Comparison of ENCODE assay signal across 10 mouse cellular contexts in the genomic region with DNA sequence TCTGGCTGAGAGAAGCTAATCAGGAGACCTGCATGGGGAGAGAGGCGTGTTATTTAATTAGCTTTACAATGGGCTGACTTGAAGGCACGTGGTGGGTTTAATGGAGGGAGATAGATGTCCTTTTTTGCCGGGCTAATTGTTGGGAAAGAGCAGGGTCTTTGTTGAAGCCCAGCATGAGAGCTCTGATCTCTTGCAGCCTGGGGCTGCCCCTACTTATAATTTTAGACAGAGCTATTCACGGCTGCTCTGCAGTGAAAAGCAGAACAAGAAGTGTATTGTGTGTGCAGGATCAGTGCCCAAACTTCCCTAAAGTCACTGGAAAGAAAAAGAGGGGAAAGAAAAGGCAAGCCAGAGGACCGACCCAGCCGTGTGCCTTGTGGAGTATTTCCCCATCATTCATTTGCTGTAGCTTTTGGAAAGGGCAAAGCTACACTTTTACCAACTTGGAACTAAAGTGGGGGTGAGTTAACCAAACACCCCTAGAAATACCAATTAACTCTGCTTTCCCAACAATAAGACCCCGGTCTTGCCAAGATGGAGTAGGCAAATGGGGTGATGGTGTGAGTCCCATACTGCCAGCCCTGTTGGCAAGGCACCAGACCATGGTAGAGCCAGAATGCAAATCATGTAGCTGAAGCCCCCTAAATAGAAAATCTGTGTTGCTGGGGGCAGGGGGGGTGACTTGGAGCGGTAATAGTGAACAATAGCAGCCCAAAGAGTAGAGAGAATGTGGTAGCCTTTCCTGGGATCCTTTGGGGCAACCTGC. TPM values are rescaled to one million over a fixed set of nuclear protein-coding genes. Genes with fewer than 3 reads are reported as not detected.
DNase-seq lines count a peak whose midpoint lies in the region; ATAC-seq lines count a peak whose summit lies in the region.
"Had no signal": no experiment of that assay in that cellular context is flagged by ENCODE, and none has a peak within 500 bp of the region (broad histone marks: within the 10 kb centered on the region; RNA-seq: fewer than 3 reads in every experiment).

No protein-coding gene starts in this region.

- H3K36me3 ChIP-seq in neural tube, embryonic 11.5 days (ENCODE audit: control insufficient read depth, insufficient read depth, low read length) = no peaks in the 10 kb centered on the region
- H3K36me3 ChIP-seq in forebrain, embryonic 10.5 days (replicated peaks) = no peaks in the 10 kb centered on the region
- no peaks in the 10 kb centered on the region for H3K36me3 ChIP-seq in limb, embryonic 11.5 days (ENCODE audit: control insufficient read depth, insufficient read depth, low read length)
- no peaks in the 10 kb centered on the region for H3K36me3 ChIP-seq in kidney, embryonic 15.5 days
- H3K36me3 ChIP-seq: liver, embryonic 13.5 days had no signal

- no peaks in the 10 kb centered on the region for H3K9me3 ChIP-seq in neural tube, embryonic 11.5 days (ENCODE audit: control insufficient read depth, low read length)
- H3K9me3 ChIP-seq in forebrain, embryonic 10.5 days = no peaks in the 10 kb centered on the region
- no peaks in the 10 kb centered on the region for H3K9me3 ChIP-seq in limb, embryonic 11.5 days (ENCODE audit: control insufficient read depth, low read length)
- H3K9me3 ChIP-seq in kidney, embryonic 15.5 days (replicated peaks) = no peaks in the 10 kb centered on the region
- H3K9me3 ChIP-seq: liver, embryonic 13.5 days had no signal

- H3K4me2 ChIP-seq in neural tube, embryonic 11.5 days (ENCODE audit: low read depth) = no peak overlapping the region
- peak overlapping the region; percentile 7; the same call in 1 of the 2 replicates for H3K4me2 ChIP-seq in limb, embryonic 11.5 days (ENCODE audit: low read depth, severe bottlenecking)
- no peak overlapping the region for H3K4me2 ChIP-seq in kidney, embryonic 15.5 days
- H3K4me2 ChIP-seq: liver, embryonic 13.5 days had no signal

- no peaks in the 10 kb centered on the region for H3K4me1 ChIP-seq in neural tube, embryonic 11.5 days (ENCODE audit: control insufficient read depth, insufficient read depth, low read length)
- H3K4me1 ChIP-seq in forebrain, embryonic 10.5 days = peaks cover 22% of the 10 kb centered on the region
- peaks cover 11% of the 10 kb centered on the region for H3K4me1 ChIP-seq in limb, embryonic 11.5 days (ENCODE audit: control insufficient read depth, insufficient read depth, low read length)
- H3K4me1 ChIP-seq in kidney, embryonic 15.5 days = no peaks in the 10 kb centered on the region
- H3K4me1 ChIP-seq: liver, embryonic 13.5 days had no signal

- no peak overlapping the region for H3K4me3 ChIP-seq in neural tube, embryonic 11.5 days (ENCODE audit: low read depth, low read length)
- H3K4me3 ChIP-seq in forebrain, embryonic 10.5 days = no peak overlapping the region
- no peak overlapping the region for H3K4me3 ChIP-seq in limb, embryonic 11.5 days (ENCODE audit: low read depth, low read length)
- no peak overlapping the region for H3K4me3 ChIP-seq in kidney, embryonic 15.5 days (replicated peaks)
- H3K4me3 ChIP-seq: liver, embryonic 13.5 days had no signal

- no peak overlapping the region for H3K9ac ChIP-seq in neural tube, embryonic 11.5 days (ENCODE audit: low read length)
- no peak overlapping the region for H3K9ac ChIP-seq in limb, embryonic 11.5 days (ENCODE audit: low read length)
- H3K9ac ChIP-seq in kidney, embryonic 15.5 days = no peak overlapping the region
- H3K9ac ChIP-seq: liver, embryonic 13.5 days had no signal

- ATAC-seq in neural tube, embryonic 11.5 days (ENCODE audit: insufficient read depth, low FRiP score, low TSS enrichment) = peak; percentile 90
- no peak for ATAC-seq in limb, embryonic 11.5 days (ENCODE audit: insufficient number of reproducible peaks, low FRiP score, low TSS enrichment, low read depth)
- ATAC-seq in kidney, embryonic 15.5 days (replicated peaks; ENCODE audit: low FRiP score) = no peak

- peaks cover 65% of the 10 kb centered on the region for H3K27me3 ChIP-seq in neural tube, embryonic 11.5 days (ENCODE audit: control insufficient read depth, insufficient read depth, low read length)
- peaks cover 100% of the 10 kb centered on the region for H3K27me3 ChIP-seq in forebrain, embryonic 10.5 days (ENCODE audit: poor library complexity, severe bottlenecking)
- H3K27me3 ChIP-seq in limb, embryonic 11.5 days (ENCODE audit: control insufficient read depth, insufficient read depth, low read length) = no peaks in the 10 kb centered on the region
- no peaks in the 10 kb centered on the region for H3K27me3 ChIP-seq in kidney, embryonic 15.5 days

- no peak overlapping the region for H3K27ac ChIP-seq in neural tube, embryonic 11.5 days (ENCODE audit: low read depth, low read length)
- no peak overlapping the region for H3K27ac ChIP-seq in forebrain, embryonic 10.5 days
- peak overlapping the region; percentile 47; the same call in 1 of the 2 replicates for H3K27ac ChIP-seq in limb, embryonic 11.5 days (replicated peaks; ENCODE audit: low read depth, low read length)
- H3K27ac ChIP-seq in kidney, embryonic 15.5 days = no peak overlapping the region
- H3K27ac ChIP-seq: liver, embryonic 13.5 days had no signal

- peak; percentile 73 for DNase-seq in neural tube, embryonic 11.5 days (ENCODE audit: low spot score)
- DNase-seq in neural tube, embryonic 10.5 days (ENCODE audit: extremely low spot score, low spot score) = no peak
- peak; percentile 78 for DNase-seq in forebrain, embryonic 10.5 days (ENCODE audit: extremely low spot score, low spot score)
- no peak for DNase-seq in limb, embryonic 11.5 days (ENCODE audit: low spot score)
- peak; percentile 81 for DNase-seq in retina, postnatal 1 day
- DNase-seq in urinary bladder, postnatal 36 days (ENCODE audit: low spot score in 2 of 2) = no peak
- no peak for DNase-seq in cerebellum, postnatal 4 days (ENCODE audit: low spot score in 2 of 2)
- DNase-seq: liver, embryonic 13.5 days; right cerebral cortex, postnatal 14 days had no signal

- WGBS in neural tube, embryonic 11.5 days = 12% methylated on average over 8 of the region's 8 CpGs
- 12% methylated on average over 8 of the region's 8 CpGs for WGBS in forebrain, embryonic 10.5 days
- WGBS in limb, embryonic 11.5 days = 34% methylated on average over 8 of the region's 8 CpGs
- 48% methylated on average over 8 of the region's 8 CpGs for whole genome bisulfite sequencing in kidney, embryonic 15.5 days

RNA-seq across cellular contexts. Expression of gene Ets1, which starts 50.0 kb away (rescaled TPM):
- polyA plus RNA-seq in neural tube, embryonic 11.5 days (2014; fragmentation: Nextera tagmentation; extraction: Ambion mirVana) = 33.4 and 34.4 TPM in 2 replicates
- 27.3 and 28.1 TPM in 2 replicates for polyA plus RNA-seq in forebrain, embryonic 10.5 days (2016; fragmentation: Nextera tagmentation; extraction: Ambion mirVana)
- 34.0 and 40.0 TPM in 2 replicates for polyA plus RNA-seq in limb, embryonic 11.5 days (2014; fragmentation: Nextera tagmentation; extraction: Ambion mirVana)
- 66.0 and 68.4 TPM in 2 replicates for polyA plus RNA-seq in kidney, embryonic 15.5 days (2015; fragmentation: Nextera tagmentation; extraction: Ambion mirVana)

Comparison
In these comparisons a context has a peak if more than half of its experiments do, and no peak if none do; other contexts are left out.
1. DNase-seq: peak in neural tube, embryonic 11.5 days (single experiment), forebrain, embryonic 10.5 days (single experiment) and retina, postnatal 1 day (single experiment); none in neural tube, embryonic 10.5 days (single experiment), limb, embryonic 11.5 days (single experiment), urinary bladder, postnatal 36 days (0 of 2) and cerebellum, postnatal 4 days (0 of 2).